Mouse (Mus musculus): ENCODE measurements at regions not wholly inside any gene's neighbourhood (a gene's known extent, or its start where the extent isn't known, plus 50 kb on each side); places are given as distances from the start of the nearest gene placed in this dataset.

DNA sequence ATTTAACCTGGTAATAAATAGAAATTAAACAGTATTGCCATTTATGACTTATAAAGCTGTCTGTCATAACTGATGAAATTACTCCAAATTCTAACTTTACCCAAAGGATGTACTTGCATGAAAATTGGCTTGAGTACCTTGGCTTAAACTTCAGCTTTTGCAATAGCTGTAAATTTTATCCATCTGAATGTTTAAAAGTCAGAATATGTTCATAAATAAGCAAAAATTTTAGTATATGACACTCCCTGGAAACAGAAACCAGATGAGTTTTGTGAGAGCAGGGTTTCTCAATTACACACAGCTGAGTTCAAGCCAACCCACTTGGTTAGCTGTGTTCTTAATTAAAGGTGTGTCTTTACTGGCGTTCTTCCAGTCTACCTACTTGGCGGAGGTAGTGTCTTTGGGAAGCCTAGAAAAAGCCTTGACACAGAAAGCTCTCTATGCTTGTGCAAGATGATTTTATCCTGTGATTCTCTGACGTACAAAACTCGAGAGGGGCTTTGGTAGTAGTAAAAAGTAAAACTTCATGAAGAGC is 311.4 kb upstream of the Cxadr start:
- TF ChIP-seq CTCF (IDR thresholded peaks at IDR 0.05; ENCODE audit: low read depth, low read length) (no peak), POLR2A (IDR thresholded peaks at IDR 0.05; ENCODE audit: insufficient read depth, low read length) (no peak)

Data from ES-Bruce4 (cell line).